Mouse (Mus musculus) G1E (cell line): Measurements from ENCODE around the gene Tmem108.

Experiments used
- CTCF ChIP-seq: IDR thresholded peaks from 2 replicates; pipeline ENCODE4 v1.5.1; 2012; ENCODE audit warnings: low read depth, low read length, inconsistent platforms, mixed read lengths
- GATA1 ChIP-seq: IDR thresholded peaks from 2 replicates; pipeline ENCODE4 v1.6.1; 2012; ENCODE audit warnings: borderline replicate concordance, low read length, inconsistent platforms, mixed read lengths
- GATA2 ChIP-seq: IDR thresholded peaks from 2 replicates; pipeline ENCODE4 v1.6.1; 2012; ENCODE audit warnings: low read depth, low read length, inconsistent platforms, borderline replicate concordance
- POLR2AphosphoS5 ChIP-seq: IDR thresholded peaks from 2 replicates; pipeline ENCODE4 v1.6.1; 2012; ENCODE audit warnings: low read depth, low read length, inconsistent platforms; ENCODE audit not compliant: insufficient replicate concordance
- TAL1 ChIP-seq: conservative IDR thresholded peaks from 2 replicates; pipeline ENCODE4 v1.6.1; 2012; ENCODE audit warnings: low read depth, low read length, inconsistent platforms, mixed read lengths

DNA sequence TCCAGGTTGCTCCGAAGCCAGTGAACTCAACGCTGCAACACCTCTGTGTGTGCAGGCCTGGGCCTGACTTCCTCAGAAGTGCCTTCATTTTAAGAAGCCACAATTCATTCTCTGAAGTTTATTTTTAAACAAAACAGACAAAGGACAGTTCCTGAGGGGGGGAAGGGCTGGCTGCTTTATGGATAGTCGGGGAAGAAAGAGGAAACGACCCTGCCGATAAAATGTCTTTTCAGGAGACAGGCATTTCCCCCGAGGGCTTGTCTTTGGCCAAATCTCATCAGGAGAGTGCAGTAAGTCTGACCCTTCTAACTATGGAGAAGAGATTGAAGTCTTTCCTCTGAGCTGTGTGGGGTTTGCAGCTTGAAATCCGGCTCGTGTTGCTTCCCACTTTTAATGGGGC, 276.0 kb downstream of the Tmem108 start:
- TF ChIP-seq CTCF (no peak), GATA1 (no peak), POLR2AphosphoS5 (no peak), GATA2 (no peak), TAL1 (no peak)
